Mouse (Mus musculus) intestine, postnatal 0 days (tissue): ENCODE measurements at regions not wholly inside any gene's neighbourhood (a gene's known extent, or its start where the extent isn't known, plus 50 kb on each side); places are given as distances from the start of the nearest gene placed in this dataset.

Experiments
- ATAC-seq: fragments of 200-750 bp; cut with Nextera tagmentation; 2 replicates; pipeline ENCODE4 v1.8.0; 2017; ENCODE audit warnings: mild to moderate bottlenecking, moderate TSS enrichment, moderate library complexity
- H3K27ac ChIP-seq: fragments of 300-500 bp; sonication (generic); 2 replicates; pipeline ENCODE4 v1.5.1; 2014; ENCODE audit warnings: mild to moderate bottlenecking, low read depth, low read length, moderate library complexity
- H3K27me3 ChIP-seq: fragments of 300-500 bp; sonication (generic); replicated peaks from 2 replicates; pipeline ENCODE4 v1.6.1; 2014; ENCODE audit warnings: low read length, mixed read lengths; ENCODE audit not compliant: control insufficient read depth, insufficient read depth
- H3K36me3 ChIP-seq: fragments of 300-500 bp; sonication (generic); 2 replicates; pipeline ENCODE4 v1.6.1; 2014; ENCODE audit warnings: mild to moderate bottlenecking, moderate library complexity; ENCODE audit not compliant: control insufficient read depth, insufficient read depth
- H3K4me1 ChIP-seq: fragments of 300-500 bp; sonication (generic); replicated peaks from 2 replicates; pipeline ENCODE4 v1.6.1; 2014; ENCODE audit warnings: antibody characterized with exemption, low read length, mixed read lengths; ENCODE audit not compliant: control insufficient read depth, insufficient read depth
- H3K4me2 ChIP-seq: fragments of 300-500 bp; sonication (generic); replicated peaks from 2 replicates; pipeline ENCODE4 v1.6.1; 2014; ENCODE audit warnings: low read depth, mild to moderate bottlenecking, moderate library complexity
- H3K4me3 ChIP-seq: fragments of 300-500 bp; sonication (generic); 2 replicates; pipeline ENCODE4 v1.5.1; 2014; ENCODE audit warnings: low read depth, low read length
- H3K9ac ChIP-seq: fragments of 300-500 bp; sonication (generic); 2 replicates; pipeline ENCODE4 v1.6.1; 2014; ENCODE audit warnings: mild to moderate bottlenecking, low read depth, low read length
- H3K9me3 ChIP-seq: fragments of 300-500 bp; sonication (generic); 2 replicates; pipeline ENCODE4 v1.6.1; 2016; ENCODE audit warnings: mixed run types; ENCODE audit not compliant: control insufficient read depth
- CTCF ChIP-seq: sonication (generic); IDR thresholded peaks from 2 replicates; pipeline ENCODE4 v1.5.1; 2016; ENCODE audit warnings: low read depth, mild to moderate bottlenecking, control low read depth, antibody characterized with exemption, moderate library complexity
- WGBS: fragments of 180-500 bp; shearing (Covaris S2); extraction: QIAGEN DNeasy Blood & Tissue Kit; methylation state at CpG from one replicate; pipeline ENCODE4 v1.1.7; 2014; 5-methylcytosine and 5-hydroxymethylcytosine counted together

GRCm38 (mm10) chr2:28299346-28299745, 106.6 kb downstream of the Olfm1 start:
- Histone ChIP-seq H3K4me2 (no peak overlapping the region), H3K36me3 (no peaks in the 10 kb centered on the region), H3K9ac (no peak overlapping the region), H3K9me3 (no peaks in the 10 kb centered on the region), H3K4me1 (no peaks in the 10 kb centered on the region), H3K27ac (no peak overlapping the region), H3K4me3 (no peak overlapping the region), H3K27me3 (no peaks in the 10 kb centered on the region)
- WGBS = 74% methylated on average over 2 of the region's 2 CpGs
- no peak for ATAC-seq
- TF ChIP-seq CTCF = no peak

- no peak for TF ChIP-seq CTCF
- no peak for ATAC-seq
- WGBS = 25% methylated on average over 4 of the region's 4 CpGs
- no peak overlapping the region for H3K27ac ChIP-seq
- H3K4me3 ChIP-seq = no peak overlapping the region
- no peaks in the 10 kb centered on the region for H3K36me3 ChIP-seq
- H3K27me3 ChIP-seq = no peaks in the 10 kb centered on the region
- H3K9ac ChIP-seq = no peak overlapping the region
- H3K4me2 ChIP-seq = no peak overlapping the region
- no peaks in the 10 kb centered on the region for H3K9me3 ChIP-seq
- no peaks in the 10 kb centered on the region for H3K4me1 ChIP-seq
Observed at GRCm38 (mm10) chr2:28301313-28301712, 108.5 kb downstream of the Olfm1 start.

GRCm38 (mm10) chr2:28303936-28304335, 111.1 kb downstream of the Olfm1 start:
- no peak for ATAC-seq
- Histone ChIP-seq H3K36me3 (no peaks in the 10 kb centered on the region), H3K4me1 (no peaks in the 10 kb centered on the region), H3K27ac (no peak overlapping the region), H3K9me3 (no peaks in the 10 kb centered on the region), H3K9ac (no peak overlapping the region), H3K27me3 (no peaks in the 10 kb centered on the region), H3K4me3 (no peak overlapping the region), H3K4me2 (no peak overlapping the region)
- no peak for TF ChIP-seq CTCF
- 78% methylated on average over 5 of the region's 5 CpGs for WGBS

GRCm38 (mm10) chr2:28304712-28305111, 111.9 kb downstream of the Olfm1 start:
- peak; percentile 36; the same call in 1 of the 2 replicates for ATAC-seq

GRCm38 (mm10) chr2:28309122-28309521, 116.3 kb downstream of the Olfm1 start:
- TF ChIP-seq CTCF = no peak
- 85% methylated on average over 5 of the region's 5 CpGs for WGBS
- ATAC-seq = no peak

More at GRCm38 (mm10) chr2:28304712-28305111, 111.9 kb downstream of the Olfm1 start:
- peak; percentile 89 for TF ChIP-seq CTCF
- H3K4me2 ChIP-seq = no peak overlapping the region
- no peak overlapping the region for H3K27ac ChIP-seq
- H3K36me3 ChIP-seq = no peaks in the 10 kb centered on the region
- H3K27me3 ChIP-seq = no peaks in the 10 kb centered on the region
- no peak overlapping the region for H3K4me3 ChIP-seq
- 16% methylated on average over 3 of the region's 3 CpGs for WGBS
- no peaks in the 10 kb centered on the region for H3K9me3 ChIP-seq
- no peak overlapping the region for H3K9ac ChIP-seq
- H3K4me1 ChIP-seq = no peaks in the 10 kb centered on the region

GRCm38 (mm10) chr2:28312212-28312611, 119.4 kb downstream of the Olfm1 start:
- Histone ChIP-seq H3K27ac (no peak overlapping the region), H3K27me3 (no peaks in the 10 kb centered on the region), H3K36me3 (no peaks in the 10 kb centered on the region), H3K9ac (no peak overlapping the region), H3K4me3 (no peak overlapping the region), H3K4me1 (no peaks in the 10 kb centered on the region), H3K9me3 (no peaks in the 10 kb centered on the region), H3K4me2 (no peak overlapping the region)
- no peak for TF ChIP-seq CTCF
- 85% methylated on average over 6 of the region's 6 CpGs for WGBS
- no peak for ATAC-seq

More at GRCm38 (mm10) chr2:28309122-28309521, 116.3 kb downstream of the Olfm1 start:
- no peak overlapping the region for H3K27ac ChIP-seq
- no peak overlapping the region for H3K9ac ChIP-seq
- no peak overlapping the region for H3K4me3 ChIP-seq
- no peaks in the 10 kb centered on the region for H3K27me3 ChIP-seq
- H3K4me1 ChIP-seq = no peaks in the 10 kb centered on the region
- no peaks in the 10 kb centered on the region for H3K9me3 ChIP-seq
- H3K4me2 ChIP-seq = no peak overlapping the region
- H3K36me3 ChIP-seq = no peaks in the 10 kb centered on the region

GRCm38 (mm10) chr2:28325502-28325901, 121.1 kb upstream of the Ppp1r26 start:
- TF ChIP-seq CTCF = no peak
- Histone ChIP-seq H3K9ac (no peak overlapping the region), H3K4me3 (no peak overlapping the region), H3K36me3 (no peaks in the 10 kb centered on the region), H3K9me3 (no peaks in the 10 kb centered on the region), H3K4me1 (no peaks in the 10 kb centered on the region), H3K4me2 (no peak overlapping the region), H3K27ac (no peak overlapping the region), H3K27me3 (no peaks in the 10 kb centered on the region)
- WGBS = 54% methylated on average over 11 of the region's 11 CpGs
- no peak for ATAC-seq
